Mouse (Mus musculus): ENCODE results near the gene Phldb3. TPM values are rescaled to one million over a fixed set of nuclear protein-coding genes. Genes with fewer than 3 reads are reported as not detected.

Phldb3 gene
- polyA plus RNA-seq (2015; fragmentation: Illumina TruSeq; extraction: RNeasy Lipid Tissue Mini Kit (QIAGEN cat#74804); ENCODE audit: low read depth, low replicate concordance) = not detected

DNA sequence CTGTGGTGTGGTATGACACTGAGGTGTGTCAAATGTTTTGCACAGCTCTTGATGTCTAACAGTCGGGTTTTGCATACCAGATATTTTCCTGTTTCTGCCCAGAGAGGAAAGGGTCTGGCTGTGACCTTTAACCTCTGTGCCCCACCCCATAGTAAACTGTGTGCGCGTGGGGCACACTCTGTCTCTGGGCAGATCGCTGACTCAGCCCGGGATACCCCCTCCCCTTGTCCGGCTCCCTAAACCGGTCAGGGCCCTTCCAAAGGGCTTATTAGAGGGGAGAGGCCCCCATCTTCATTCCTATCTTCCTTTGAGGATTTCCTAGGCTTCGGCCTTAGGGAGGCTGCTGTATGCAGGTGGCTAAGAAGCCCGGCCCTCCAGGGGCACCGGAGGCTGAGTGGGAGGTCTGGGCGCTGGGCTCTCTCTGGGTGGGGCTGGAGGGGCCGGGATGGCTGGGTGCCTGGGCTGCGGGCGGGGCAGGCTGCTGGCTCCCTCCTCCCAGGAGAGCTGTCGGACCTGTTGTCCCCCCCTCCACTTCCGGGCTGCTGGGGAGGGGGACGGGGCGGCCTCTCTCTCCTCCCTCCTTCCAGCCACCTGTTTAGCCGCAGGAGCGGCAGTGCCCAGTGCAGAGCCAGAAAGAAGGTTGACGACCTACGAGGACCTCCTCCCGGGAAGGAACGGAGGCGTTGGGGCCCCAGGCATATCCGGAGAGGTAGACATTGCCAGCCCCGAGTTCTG, at the start of gene Phldb3:
Gene Phldb3, plus strand, starts transcription at position 620 of the 735 bp plus-strand sequence.

DNA sequence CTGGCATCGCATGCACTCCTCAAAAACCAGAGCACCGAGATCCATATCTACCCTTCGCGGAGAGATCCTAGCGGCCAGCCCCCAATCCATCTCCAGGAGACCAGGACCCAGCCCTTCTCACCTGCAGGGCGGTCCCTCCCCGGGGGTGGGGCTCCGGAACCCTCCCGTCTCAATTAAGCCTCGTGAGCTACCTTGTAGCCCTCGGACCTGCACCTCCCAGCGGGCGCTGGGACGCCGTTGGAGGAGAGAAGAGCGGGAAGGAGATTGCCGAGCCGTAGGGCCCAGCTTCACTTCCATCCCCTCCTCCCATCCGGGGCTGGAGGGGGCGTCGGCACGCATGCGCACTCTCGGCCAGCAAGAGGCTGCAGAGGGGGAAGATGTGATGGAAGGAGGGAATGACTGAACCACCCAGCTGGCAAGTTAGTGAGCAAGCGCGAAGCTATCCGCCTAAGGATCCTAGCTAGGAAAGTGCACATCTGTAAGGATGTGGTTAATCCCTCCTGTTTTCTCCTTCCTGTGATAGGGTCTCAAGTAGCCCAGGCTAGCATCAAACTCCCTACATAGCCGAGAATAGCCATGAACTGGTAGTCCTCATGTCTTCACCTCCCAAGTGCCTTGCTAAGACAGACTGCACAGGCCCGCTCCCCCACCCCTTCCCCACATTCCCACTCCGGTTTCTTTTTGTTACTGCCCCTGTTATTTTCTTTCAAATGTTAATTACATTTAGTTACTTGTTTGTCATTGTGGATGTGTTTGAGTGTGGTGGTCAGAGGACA, 23.0 kb upstream of the Phldb3 start, which contains the start of the genes Ethe1 and Zfp575:
Gene Ethe1, plus strand, starts transcription at position 214 of the 776 bp plus-strand sequence.
Gene Zfp575, minus strand, starts transcription at position 312 of the 776 bp plus-strand sequence.

DNA sequence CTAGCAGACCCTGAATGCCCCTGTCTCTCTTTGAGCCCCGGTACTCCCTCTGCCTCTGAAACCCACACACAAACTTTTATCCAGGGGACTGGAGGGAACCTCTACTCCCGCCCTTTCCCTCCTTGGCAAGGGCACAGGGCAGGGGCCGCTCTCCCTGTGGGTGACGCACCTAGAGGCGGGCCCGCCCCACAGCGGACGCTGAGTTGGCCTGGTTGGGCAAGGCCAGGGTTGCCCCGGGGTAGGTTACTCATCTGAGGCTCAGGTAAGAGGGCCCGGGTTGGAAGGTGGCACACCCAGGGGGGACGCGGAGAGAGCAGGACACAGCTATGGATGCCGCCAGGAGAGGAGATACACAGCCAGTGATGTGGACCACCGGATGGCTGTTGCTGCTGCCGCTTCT, 25.7 kb downstream of the Phldb3 start, which contains the start of gene Lypd3:
Gene Lypd3, plus strand, starts transcription at position 287 of the 400 bp plus-strand sequence.

DNA sequence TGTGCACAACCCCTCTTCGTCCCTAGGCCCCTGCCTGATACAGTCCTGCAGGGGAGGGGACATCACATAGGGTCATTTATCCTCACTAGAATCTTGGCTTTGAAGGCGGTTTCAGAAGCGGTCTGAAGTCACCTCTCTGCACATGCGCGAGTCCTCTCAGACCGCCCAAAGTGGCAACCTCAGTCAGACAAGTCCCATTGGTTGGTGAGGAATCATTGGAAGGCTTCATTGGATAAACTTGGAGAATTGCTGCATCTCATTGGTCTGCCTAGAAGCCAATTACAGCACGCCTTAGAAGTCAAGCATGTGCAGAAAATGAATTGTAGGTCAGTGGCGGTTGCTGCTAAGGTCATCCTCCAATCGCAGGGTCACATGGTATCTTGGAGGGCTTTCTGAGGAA, 66.0 kb downstream of the Phldb3 start, which contains the start of gene Tex101:
Gene Tex101, minus strand, starts transcription at position 101 of the 400 bp plus-strand sequence.

Other genes starting within 250 kb of the Phldb3 start
- not detected for gene Kcnn4, start 240.5 kb upstream of the Phldb3 start, polyA plus RNA-seq (2015; fragmentation: Illumina TruSeq; extraction: RNeasy Lipid Tissue Mini Kit (QIAGEN cat#74804); ENCODE audit: low read depth, low replicate concordance)
- 32.4 TPM for gene Smg9, start 211.1 kb upstream of the Phldb3 start, polyA plus RNA-seq (2015; fragmentation: Illumina TruSeq; extraction: RNeasy Lipid Tissue Mini Kit (QIAGEN cat#74804); ENCODE audit: low read depth, low replicate concordance)
- gene Irgc1, start 158.5 kb upstream of the Phldb3 start, polyA plus RNA-seq (2015; fragmentation: Illumina TruSeq; extraction: RNeasy Lipid Tissue Mini Kit (QIAGEN cat#74804); ENCODE audit: low read depth, low replicate concordance) = not detected
- gene Plaur, start 148.3 kb upstream of the Phldb3 start, polyA plus RNA-seq (2015; fragmentation: Illumina TruSeq; extraction: RNeasy Lipid Tissue Mini Kit (QIAGEN cat#74804); ENCODE audit: low read depth, low replicate concordance) = 0.91 TPM
- 236 TPM for gene Cadm4, start 128.7 kb upstream of the Phldb3 start, polyA plus RNA-seq (2015; fragmentation: Illumina TruSeq; extraction: RNeasy Lipid Tissue Mini Kit (QIAGEN cat#74804); ENCODE audit: low read depth, low replicate concordance)
- gene Zfp428, start 103.8 kb upstream of the Phldb3 start, polyA plus RNA-seq (2015; fragmentation: Illumina TruSeq; extraction: RNeasy Lipid Tissue Mini Kit (QIAGEN cat#74804); ENCODE audit: low read depth, low replicate concordance) = 43.4 TPM
- gene AC161166.1, start 98.3 kb upstream of the Phldb3 start, polyA plus RNA-seq (2015; fragmentation: Illumina TruSeq; extraction: RNeasy Lipid Tissue Mini Kit (QIAGEN cat#74804); ENCODE audit: low read depth, low replicate concordance) = not detected
- 40.0 TPM for gene Irgq, start 80.1 kb upstream of the Phldb3 start, polyA plus RNA-seq (2015; fragmentation: Illumina TruSeq; extraction: RNeasy Lipid Tissue Mini Kit (QIAGEN cat#74804); ENCODE audit: low read depth, low replicate concordance)
- gene Pinlyp, start 64.6 kb upstream of the Phldb3 start, polyA plus RNA-seq (2015; fragmentation: Illumina TruSeq; extraction: RNeasy Lipid Tissue Mini Kit (QIAGEN cat#74804); ENCODE audit: low read depth, low replicate concordance) = not detected
- gene Xrcc1, start 64.5 kb upstream of the Phldb3 start, polyA plus RNA-seq (2015; fragmentation: Illumina TruSeq; extraction: RNeasy Lipid Tissue Mini Kit (QIAGEN cat#74804); ENCODE audit: low read depth, low replicate concordance) = 29.4 TPM
- gene Ethe1, start 23.2 kb upstream of the Phldb3 start, polyA plus RNA-seq (2015; fragmentation: Illumina TruSeq; extraction: RNeasy Lipid Tissue Mini Kit (QIAGEN cat#74804); ENCODE audit: low read depth, low replicate concordance) = 18.0 TPM
- gene Zfp575, start 23.1 kb upstream of the Phldb3 start, polyA plus RNA-seq (2015; fragmentation: Illumina TruSeq; extraction: RNeasy Lipid Tissue Mini Kit (QIAGEN cat#74804); ENCODE audit: low read depth, low replicate concordance) = 4.9 TPM
- gene Lypd3, start 25.8 kb downstream of the Phldb3 start, polyA plus RNA-seq (2015; fragmentation: Illumina TruSeq; extraction: RNeasy Lipid Tissue Mini Kit (QIAGEN cat#74804); ENCODE audit: low read depth, low replicate concordance) = not detected
- not detected for gene Tex101, start 65.9 kb downstream of the Phldb3 start, polyA plus RNA-seq (2015; fragmentation: Illumina TruSeq; extraction: RNeasy Lipid Tissue Mini Kit (QIAGEN cat#74804); ENCODE audit: low read depth, low replicate concordance)
- gene BC049730, start 98.5 kb downstream of the Phldb3 start, polyA plus RNA-seq (2015; fragmentation: Illumina TruSeq; extraction: RNeasy Lipid Tissue Mini Kit (QIAGEN cat#74804); ENCODE audit: low read depth, low replicate concordance) = not detected
- not detected for gene Gm4763, start 116.1 kb downstream of the Phldb3 start, polyA plus RNA-seq (2015; fragmentation: Illumina TruSeq; extraction: RNeasy Lipid Tissue Mini Kit (QIAGEN cat#74804); ENCODE audit: low read depth, low replicate concordance)
- gene Cd177, start 149.5 kb downstream of the Phldb3 start, polyA plus RNA-seq (2015; fragmentation: Illumina TruSeq; extraction: RNeasy Lipid Tissue Mini Kit (QIAGEN cat#74804); ENCODE audit: low read depth, low replicate concordance) = not detected
- gene Ceacam10, start 166.4 kb downstream of the Phldb3 start, polyA plus RNA-seq (2015; fragmentation: Illumina TruSeq; extraction: RNeasy Lipid Tissue Mini Kit (QIAGEN cat#74804); ENCODE audit: low read depth, low replicate concordance) = not detected

All from brain, adult 10 weeks (tissue).